Mouse (Mus musculus) heart, embryonic 12.5 days (tissue): ENCODE measurements around the gene Dvl3. TPM values are rescaled to one million over a fixed set of nuclear protein-coding genes. Genes with fewer than 3 reads are reported as not detected.
"Not testable (repeated sequence)": the region's sequence is repeated elsewhere in the genome, so short reads cannot be mapped to it uniquely, and the experiment has no call there.

ENCODE experiments used
- ATAC-seq: fragments of 200-750 bp; cut with Nextera tagmentation; 2 replicates; pipeline ENCODE4 v1.8.0; 2017; ENCODE audit warnings: moderate TSS enrichment, moderate library complexity; ENCODE audit not compliant: insufficient number of reproducible peaks, low FRiP score
- H3K27ac ChIP-seq: fragments of 300-500 bp; sonication (generic); 2 replicates; pipeline ENCODE4 v1.5.1; 2016; ENCODE audit warnings: mild to moderate bottlenecking, moderate library complexity; ENCODE audit not compliant: poor library complexity, severe bottlenecking
- H3K27me3 ChIP-seq: fragments of 300-500 bp; sonication (generic); replicated peaks from 2 replicates; pipeline ENCODE4 v1.6.1; 2016; ENCODE audit warnings: mild to moderate bottlenecking, moderate library complexity
- H3K36me3 ChIP-seq: fragments of 300-500 bp; sonication (generic); 2 replicates; pipeline ENCODE4 v1.6.1; 2016; ENCODE audit warnings: mild to moderate bottlenecking, moderate library complexity
- H3K4me1 ChIP-seq: fragments of 300-500 bp; sonication (generic); replicated peaks from 2 replicates; pipeline ENCODE4 v1.6.1; 2016; ENCODE audit warnings: mild to moderate bottlenecking
- H3K4me2 ChIP-seq: fragments of 300-500 bp; sonication (generic); 2 replicates; pipeline ENCODE4 v1.6.1; 2016; ENCODE audit warnings: mild to moderate bottlenecking, moderate library complexity
- H3K4me3 ChIP-seq: fragments of 300-500 bp; sonication (generic); 2 replicates; pipeline ENCODE4 v1.5.1; 2016; ENCODE audit warnings: mild to moderate bottlenecking
- H3K9ac ChIP-seq: fragments of 300-500 bp; sonication (generic); 2 replicates; pipeline ENCODE4 v1.6.1; 2016; ENCODE audit warnings: mild to moderate bottlenecking, moderate library complexity
- H3K9me3 ChIP-seq: fragments of 300-500 bp; sonication (generic); replicated peaks from 2 replicates; pipeline ENCODE4 v1.6.1; 2016; ENCODE audit warnings: mild to moderate bottlenecking, moderate library complexity
- WGBS: fragments of 180-500 bp; shearing (Covaris S2); methylation state at CpG from one replicate; pipeline ENCODE4 v1.1.7; 2016; 5-methylcytosine and 5-hydroxymethylcytosine counted together
- polyA plus RNA-seq: library from polyadenylated mRNA; unstranded; fragments of >200 nt; fragmentation: Nextera tagmentation; extraction: Ambion mirVana; gene quantifications from 2 replicates; pipeline ENCODE4 v1.2.1, GENCODE M21; 2016

The Dvl3 gene
- polyA plus RNA-seq, 1 experiment from 2014 or later, result 31.1 TPM

DNA sequence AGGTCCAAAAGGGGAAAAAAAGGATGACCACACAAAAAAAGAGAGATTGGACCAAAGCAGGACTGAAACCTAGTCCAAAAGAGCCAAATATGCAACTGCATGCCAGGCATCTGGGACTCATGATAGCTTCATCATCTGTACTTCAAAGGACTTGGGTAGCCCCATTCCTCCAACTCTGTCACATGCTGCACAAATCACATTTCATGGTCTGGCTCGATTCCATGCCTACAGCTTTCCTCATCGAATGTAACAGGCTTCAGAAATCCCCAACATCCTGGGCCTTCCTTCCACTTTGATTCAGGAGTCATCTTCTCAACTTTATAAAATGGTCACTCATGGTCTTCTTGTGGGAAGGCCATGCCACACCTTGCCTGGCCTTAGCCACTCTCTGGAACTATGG lies 35.0 kb upstream of the Dvl3 start:
- no peak for ATAC-seq
- WGBS, result 67% methylated on average over 2 of the region's 2 CpGs
- Histone ChIP-seq H3K9me3 (no peaks in the 10 kb centered on the region), H3K27me3 (no peaks in the 10 kb centered on the region), H3K4me2 (no peak overlapping the region), H3K27ac (no peak overlapping the region), H3K4me3 (no peak overlapping the region), H3K4me1 (peaks cover 16% of the 10 kb centered on the region), H3K9ac (no peak overlapping the region), H3K36me3 (no peaks in the 10 kb centered on the region)

DNA sequence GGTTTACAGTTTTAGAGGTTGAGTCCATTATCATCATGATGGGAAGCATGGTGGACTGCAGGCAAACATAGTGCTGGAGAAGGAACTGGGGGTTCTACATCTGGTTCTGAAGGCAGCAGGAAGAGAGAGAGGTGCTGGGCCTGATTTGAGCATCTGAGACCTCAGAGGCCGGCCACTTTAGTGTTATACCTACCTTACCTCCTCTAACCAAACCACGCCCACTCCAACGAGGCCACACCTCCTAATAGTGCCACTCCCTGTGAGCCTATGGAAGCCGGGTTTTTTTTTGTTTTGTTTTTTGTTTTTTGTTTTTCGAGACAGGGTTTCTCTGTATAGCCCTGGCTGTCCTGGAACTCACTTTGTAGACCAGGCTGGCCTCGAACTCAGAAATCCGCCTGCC lies 33.1 kb upstream of the Dvl3 start:
- WGBS, result 82% methylated on average over 7 of the region's 7 CpGs
- ATAC-seq, result not testable (repeated sequence)

DNA sequence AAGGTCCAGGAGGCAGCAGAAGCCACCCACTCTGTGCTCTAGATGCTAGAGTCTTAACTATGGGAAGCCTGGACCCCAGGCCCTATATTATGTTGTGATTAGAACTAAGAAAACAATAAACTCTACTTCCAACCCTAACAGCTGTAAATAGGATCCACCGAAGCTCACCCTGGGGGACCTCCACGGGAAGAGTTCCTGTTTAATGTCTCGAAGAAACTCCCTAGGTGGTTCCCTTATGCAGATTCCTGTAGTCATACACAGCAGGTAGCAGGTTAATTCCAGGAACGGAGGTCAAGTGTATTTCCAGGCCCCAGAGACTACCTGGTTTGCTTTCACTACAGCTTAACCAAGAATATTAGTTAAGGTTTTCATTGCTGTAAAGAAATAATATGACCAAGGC lies 31.7 kb upstream of the Dvl3 start:
- H3K4me3 ChIP-seq, result no peak overlapping the region
- no peak for ATAC-seq
- H3K9ac ChIP-seq, result no peak overlapping the region
- H3K4me1 ChIP-seq, result no peaks in the 10 kb centered on the region
- H3K36me3 ChIP-seq, result no peaks in the 10 kb centered on the region
- H3K9me3 ChIP-seq, result no peaks in the 10 kb centered on the region
- 40% methylated on average over 4 of the region's 4 CpGs for WGBS
- H3K27me3 ChIP-seq, result no peaks in the 10 kb centered on the region
- no peak overlapping the region for H3K27ac ChIP-seq
- H3K4me2 ChIP-seq, result no peak overlapping the region

More for the DNA sequence above, 33.1 kb upstream of the Dvl3 start:
- not testable (repeated sequence) for H3K27me3 ChIP-seq, H3K4me3 ChIP-seq, H3K4me2 ChIP-seq, H3K9ac ChIP-seq, H3K9me3 ChIP-seq, H3K36me3 ChIP-seq, H3K4me1 ChIP-seq, H3K27ac ChIP-seq

DNA sequence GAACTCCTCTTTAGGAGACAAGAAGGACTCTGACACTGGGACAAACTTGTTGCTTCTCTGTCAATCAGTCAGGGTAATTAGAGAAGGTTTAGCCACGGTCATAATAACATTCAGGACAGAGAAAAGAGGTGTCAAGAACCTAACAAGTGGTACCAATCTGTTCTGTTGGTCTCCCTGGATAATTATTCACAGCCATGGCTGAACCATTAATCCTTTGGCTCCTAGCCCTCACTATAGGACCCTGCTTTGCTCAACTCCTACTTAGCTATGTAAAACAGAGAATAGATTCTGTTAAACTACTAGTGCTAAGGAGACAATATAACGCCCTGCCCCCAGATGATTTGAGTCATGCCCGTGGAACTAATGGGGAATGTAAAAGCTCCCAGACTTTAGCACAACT lies 30.7 kb upstream of the Dvl3 start:
- no peak overlapping the region for H3K27ac ChIP-seq
- no peaks in the 10 kb centered on the region for H3K4me1 ChIP-seq
- H3K4me2 ChIP-seq, result no peak overlapping the region
- H3K27me3 ChIP-seq, result no peaks in the 10 kb centered on the region
- H3K9ac ChIP-seq, result no peak overlapping the region
- 67% methylated on average over 3 of the region's 3 CpGs for WGBS
- H3K9me3 ChIP-seq, result no peaks in the 10 kb centered on the region
- no peak for ATAC-seq
- no peak overlapping the region for H3K4me3 ChIP-seq
- no peaks in the 10 kb centered on the region for H3K36me3 ChIP-seq

DNA sequence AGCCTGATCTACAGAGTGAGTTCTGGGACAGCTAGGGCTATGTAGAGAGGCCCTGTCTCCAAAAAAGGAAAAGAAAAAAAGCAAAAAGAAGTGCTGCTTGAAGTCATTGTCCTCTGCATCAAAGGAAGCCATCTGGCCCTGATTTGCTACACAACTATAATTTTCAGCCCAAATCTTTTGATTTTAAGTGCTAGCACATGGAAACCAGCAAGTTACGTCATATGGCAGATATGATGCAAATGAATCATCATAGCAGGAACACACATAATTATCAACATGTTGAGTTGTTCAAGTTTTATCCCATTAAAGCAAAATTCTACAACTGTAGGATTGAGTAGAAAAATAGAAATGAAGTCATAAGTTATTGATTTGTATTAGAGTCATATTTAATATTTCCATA lies 28.6 kb upstream of the Dvl3 start:
- Histone ChIP-seq H3K36me3 (no peaks in the 10 kb centered on the region), H3K4me1 (no peaks in the 10 kb centered on the region), H3K27ac (no peak overlapping the region), H3K9me3 (no peaks in the 10 kb centered on the region), H3K4me3 (no peak overlapping the region), H3K27me3 (no peaks in the 10 kb centered on the region), H3K4me2 (no peak overlapping the region), H3K9ac (no peak overlapping the region)
- WGBS, result 81% methylated on average over 1 of the region's 1 CpGs
- no peak for ATAC-seq

DNA sequence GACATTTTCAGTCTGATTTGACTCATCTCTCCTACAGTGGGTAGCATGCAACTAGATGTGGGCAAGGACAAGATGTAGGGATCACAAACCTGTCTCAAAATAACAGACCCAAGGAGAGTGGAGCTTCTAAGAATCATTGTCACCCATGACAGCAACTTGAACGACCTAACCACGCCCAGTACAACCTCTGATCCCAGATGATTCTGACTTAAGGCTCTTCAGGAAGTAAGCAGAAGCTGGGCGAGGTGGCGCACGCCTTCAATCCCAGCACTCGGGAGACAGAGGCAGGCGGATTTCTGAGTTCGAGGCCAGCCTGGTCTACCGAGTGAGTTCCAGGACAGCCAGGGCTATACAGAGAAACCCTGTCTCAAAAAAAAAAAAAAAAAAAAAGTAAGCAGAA lies 28.0 kb upstream of the Dvl3 start:
- not testable (repeated sequence) for H3K4me3 ChIP-seq, H3K27me3 ChIP-seq, H3K27ac ChIP-seq, H3K4me2 ChIP-seq, H3K4me1 ChIP-seq, H3K9ac ChIP-seq, H3K36me3 ChIP-seq, ATAC-seq, H3K9me3 ChIP-seq
- 82% methylated on average over 9 of the region's 9 CpGs for WGBS

DNA sequence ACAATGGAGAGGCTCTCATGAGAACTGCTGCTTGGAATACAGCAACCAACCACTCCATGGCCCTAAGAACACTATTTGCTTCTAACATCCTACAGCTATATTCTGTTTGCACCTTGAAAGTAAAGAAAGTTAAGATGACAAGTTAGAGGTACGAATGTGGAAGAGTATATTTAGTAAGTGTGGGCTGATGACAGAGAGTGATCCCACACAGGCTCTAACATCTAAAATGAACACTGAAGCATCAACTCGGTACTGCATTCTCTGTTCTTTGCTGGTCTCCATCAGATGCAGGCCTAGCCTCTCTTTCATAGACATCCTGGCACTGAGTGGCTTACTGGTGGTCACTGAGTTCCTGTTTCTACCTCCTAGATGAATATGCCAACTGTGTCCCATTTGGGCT lies 27.5 kb upstream of the Dvl3 start:
- no peak overlapping the region for H3K4me3 ChIP-seq
- no peaks in the 10 kb centered on the region for H3K4me1 ChIP-seq
- no peak for ATAC-seq
- no peak overlapping the region for H3K4me2 ChIP-seq
- no peaks in the 10 kb centered on the region for H3K36me3 ChIP-seq
- no peak overlapping the region for H3K9ac ChIP-seq
- no peaks in the 10 kb centered on the region for H3K9me3 ChIP-seq
- H3K27ac ChIP-seq, result no peak overlapping the region
- WGBS, result 68% methylated on average over 2 of the region's 2 CpGs
- H3K27me3 ChIP-seq, result no peaks in the 10 kb centered on the region

DNA sequence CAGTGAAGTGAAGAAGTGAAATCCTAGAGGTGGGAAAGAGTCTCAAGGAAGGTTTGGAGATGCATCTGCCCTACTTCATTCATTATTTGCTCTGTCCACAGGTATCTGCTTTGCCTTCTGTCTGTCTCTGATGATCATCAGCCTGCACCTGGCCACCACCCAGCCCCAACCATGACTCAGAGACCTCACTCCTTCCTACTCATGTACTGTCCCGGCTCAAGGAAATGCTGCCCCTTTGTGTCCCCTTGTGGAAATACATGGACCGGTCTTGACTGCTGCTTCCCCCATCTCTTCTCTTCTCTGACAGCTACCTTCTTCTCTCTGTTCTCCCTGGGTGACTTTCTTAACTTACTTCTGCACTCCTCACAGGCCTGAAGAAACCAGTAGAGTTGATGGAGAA lies 26.2 kb upstream of the Dvl3 start:
- H3K27me3 ChIP-seq, result no peaks in the 10 kb centered on the region
- WGBS, result 32% methylated on average over 2 of the region's 2 CpGs
- no peak overlapping the region for H3K4me2 ChIP-seq
- ATAC-seq, result no peak
- no peak overlapping the region for H3K4me3 ChIP-seq
- no peaks in the 10 kb centered on the region for H3K36me3 ChIP-seq
- no peak overlapping the region for H3K9ac ChIP-seq
- H3K9me3 ChIP-seq, result no peaks in the 10 kb centered on the region
- no peaks in the 10 kb centered on the region for H3K4me1 ChIP-seq
- no peak overlapping the region for H3K27ac ChIP-seq

DNA sequence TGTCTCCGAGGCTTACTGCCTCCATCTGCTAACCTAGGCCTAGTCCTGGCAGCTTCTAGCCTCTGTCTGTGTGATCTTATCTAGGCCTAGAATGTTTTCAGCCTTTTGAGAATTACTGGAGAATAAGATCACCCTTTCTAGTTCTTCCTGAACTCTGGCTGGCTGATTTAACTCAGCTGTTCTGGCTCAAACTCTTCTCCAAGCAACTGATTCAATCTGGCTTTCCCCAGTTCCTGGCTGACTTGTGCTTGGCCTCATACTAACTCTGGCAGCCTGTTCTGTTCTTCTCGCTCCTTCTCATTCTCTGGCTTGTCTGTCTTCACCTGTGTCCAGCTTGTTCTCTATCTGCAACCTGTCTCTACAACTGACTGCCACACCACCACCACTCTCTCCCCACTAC lies 25.5 kb upstream of the Dvl3 start:
- WGBS, result 52% methylated on average over 2 of the region's 2 CpGs
- no peaks in the 10 kb centered on the region for H3K36me3 ChIP-seq
- H3K4me2 ChIP-seq, result no peak overlapping the region
- no peaks in the 10 kb centered on the region for H3K27me3 ChIP-seq
- no peak overlapping the region for H3K27ac ChIP-seq
- no peak overlapping the region for H3K4me3 ChIP-seq
- H3K4me1 ChIP-seq, result no peaks in the 10 kb centered on the region
- no peaks in the 10 kb centered on the region for H3K9me3 ChIP-seq
- ATAC-seq, result no peak
- no peak overlapping the region for H3K9ac ChIP-seq

DNA sequence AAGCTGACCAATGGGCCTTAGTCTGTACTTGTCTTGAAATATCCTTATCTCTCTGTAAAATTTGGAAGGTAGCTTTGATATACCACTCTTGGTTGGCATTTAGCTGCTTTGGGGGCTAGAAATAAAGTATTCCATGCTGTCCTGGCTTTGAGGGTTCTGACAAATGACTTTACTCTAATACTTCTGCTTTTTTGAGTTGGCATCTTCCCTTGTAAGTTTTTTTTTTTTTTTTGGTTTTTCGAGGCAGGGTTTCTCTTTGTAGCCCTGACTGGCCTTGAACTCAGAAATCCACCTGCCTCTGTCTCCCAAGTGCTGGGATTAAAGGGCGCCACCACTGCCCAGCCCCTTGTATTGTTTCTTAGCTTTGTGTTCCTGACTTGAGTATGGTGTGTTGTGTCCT lies 23.3 kb upstream of the Dvl3 start:
- Histone ChIP-seq H3K36me3 (no peaks in the 10 kb centered on the region), H3K27ac (no peak overlapping the region), H3K4me1 (0 out of 2 replicates have a peak, but pooled peaks cover 3% of the 10 kb centered on the region), H3K9me3 (no peaks in the 10 kb centered on the region), H3K4me2 (no peak overlapping the region), H3K9ac (no peak overlapping the region), H3K4me3 (no peak overlapping the region), H3K27me3 (no peaks in the 10 kb centered on the region)
- ATAC-seq, result no peak
- WGBS, result 78% methylated on average over 2 of the region's 2 CpGs

DNA sequence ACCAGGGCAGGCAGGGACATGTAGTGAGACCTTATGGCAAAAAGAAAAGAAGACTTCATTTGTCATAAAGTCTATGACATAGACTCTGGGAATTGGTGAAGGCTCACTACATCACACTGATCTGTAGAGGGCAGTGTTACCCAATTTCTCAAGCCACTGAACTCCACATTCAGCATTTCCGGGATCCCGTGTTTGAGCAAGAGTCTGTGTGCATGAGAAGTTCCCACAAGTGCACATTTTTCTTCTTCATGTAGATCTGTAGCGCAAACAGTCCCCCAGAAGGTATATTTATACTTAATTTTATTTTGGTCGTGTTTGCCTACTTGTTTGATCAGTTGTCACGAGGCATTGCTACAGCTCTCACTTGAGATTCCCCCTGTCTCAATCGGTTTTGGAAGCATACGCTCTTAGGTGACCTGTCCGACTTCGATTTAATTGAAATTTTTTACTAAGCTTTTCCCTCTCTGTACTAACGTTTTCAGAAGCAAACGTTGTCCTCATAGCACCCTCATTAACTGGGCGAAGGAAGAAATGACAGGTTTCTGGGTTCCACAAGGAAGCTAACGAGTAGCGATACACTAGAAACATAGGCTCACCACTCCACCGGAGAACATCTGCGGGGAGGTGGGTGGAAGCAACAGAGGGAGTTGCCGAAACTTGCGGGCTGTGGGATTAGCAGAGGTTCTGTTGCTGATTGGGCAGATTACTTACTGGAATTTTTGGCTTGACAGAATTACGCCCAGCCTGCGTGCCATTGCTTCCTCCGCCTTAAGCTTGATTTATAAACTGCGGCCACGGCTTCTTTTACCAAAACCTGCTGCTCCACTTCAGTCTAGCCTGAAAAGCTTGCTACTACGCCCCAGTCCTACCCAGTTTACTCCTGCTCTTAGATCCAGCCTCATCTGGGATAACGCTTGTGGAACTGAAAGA lies 19.8 kb upstream of the Dvl3 start:
- peak overlapping the region; percentile 41 for H3K4me3 ChIP-seq
- peak overlapping the region; percentile 86 for H3K4me2 ChIP-seq
- H3K36me3 ChIP-seq, result peaks cover 17% of the 10 kb centered on the region
- 16% methylated on average over 25 of the region's 25 CpGs for WGBS
- H3K4me1 ChIP-seq, result peaks cover 11% of the 10 kb centered on the region
- ATAC-seq, result 0 out of 2 replicates have a peak, but pooled peaks have one; percentile 27
- H3K9me3 ChIP-seq, result no peaks in the 10 kb centered on the region
- no peak overlapping the region for H3K27ac ChIP-seq
- H3K9ac ChIP-seq, result peak overlapping the region; percentile 63
- no peaks in the 10 kb centered on the region for H3K27me3 ChIP-seq
